Mouse (Mus musculus): ENCODE results near the gene Ptprn2. TPM values are rescaled to one million over a fixed set of nuclear protein-coding genes. Genes with fewer than 3 reads are reported as not detected.

Gene Ptprn2
- polyA plus RNA-seq, 1 experiment from 2014 or later = 24.7 TPM

- H3K4me3 ChIP-seq (ENCODE audit: low read depth, low read length) = no peak overlapping the region
- H3K9me3 ChIP-seq (ENCODE audit: control insufficient read depth, low read length) = no peaks in the 10 kb centered on the region
- 47% methylated on average over 2 of the region's 2 CpGs for WGBS
- H3K27ac ChIP-seq (ENCODE audit: low read depth, low read length) = no peak overlapping the region
- peaks cover 39% of the 10 kb centered on the region for H3K27me3 ChIP-seq (ENCODE audit: control insufficient read depth, insufficient read depth, low read length)
- ATAC-seq (ENCODE audit: low read depth) = no peak
- H3K9ac ChIP-seq (replicated peaks; ENCODE audit: low read depth, low read length) = no peak overlapping the region
- no peaks in the 10 kb centered on the region for H3K36me3 ChIP-seq (ENCODE audit: control insufficient read depth, insufficient read depth, low read length)
- H3K4me1 ChIP-seq (ENCODE audit: control insufficient read depth, insufficient read depth, low read length) = peaks cover 56% of the 10 kb centered on the region
- peak overlapping the region; percentile 29 for H3K4me2 ChIP-seq (ENCODE audit: low read depth, low read length)
Measured at GRCm38 (mm10) chr12:117157249-117157648, 671.7 kb downstream of the Ptprn2 start.

GRCm38 (mm10) chr12:117157660-117158386, 672.3 kb downstream of the Ptprn2 start:
- Histone ChIP-seq H3K9me3 (ENCODE audit: control insufficient read depth, low read length) (no peaks in the 10 kb centered on the region), H3K9ac (replicated peaks; ENCODE audit: low read depth, low read length) (no peak overlapping the region), H3K4me2 (ENCODE audit: low read depth, low read length) (peak overlapping the region; percentile 29; the same call in 1 of the 2 replicates), H3K4me3 (ENCODE audit: low read depth, low read length) (no peak overlapping the region), H3K27me3 (ENCODE audit: control insufficient read depth, insufficient read depth, low read length) (peaks cover 33% of the 10 kb centered on the region), H3K4me1 (ENCODE audit: control insufficient read depth, insufficient read depth, low read length) (peaks cover 56% of the 10 kb centered on the region), H3K36me3 (ENCODE audit: control insufficient read depth, insufficient read depth, low read length) (no peaks in the 10 kb centered on the region), H3K27ac (ENCODE audit: low read depth, low read length) (no peak overlapping the region)
- 25% methylated on average over 9 of the region's 9 CpGs for WGBS
- ATAC-seq (ENCODE audit: low read depth) = no peak

GRCm38 (mm10) chr12:117158950-117159668, 673.6 kb downstream of the Ptprn2 start:
- Histone ChIP-seq H3K27me3 (ENCODE audit: control insufficient read depth, insufficient read depth, low read length) (peaks cover 21% of the 10 kb centered on the region), H3K9ac (replicated peaks; ENCODE audit: low read depth, low read length) (no peak overlapping the region), H3K4me1 (ENCODE audit: control insufficient read depth, insufficient read depth, low read length) (peaks cover 51% of the 10 kb centered on the region), H3K9me3 (ENCODE audit: control insufficient read depth, low read length) (no peaks in the 10 kb centered on the region), H3K27ac (ENCODE audit: low read depth, low read length) (no peak overlapping the region), H3K4me3 (ENCODE audit: low read depth, low read length) (no peak overlapping the region), H3K36me3 (ENCODE audit: control insufficient read depth, insufficient read depth, low read length) (no peaks in the 10 kb centered on the region), H3K4me2 (ENCODE audit: low read depth, low read length) (peak overlapping the region; percentile 50; the same call in 1 of the 2 replicates)
- ATAC-seq (ENCODE audit: low read depth) = peak; percentile 16; the same call in 1 of the 2 replicates
- WGBS = 23% methylated on average over 17 of the region's 17 CpGs

- Histone ChIP-seq H3K4me1 (ENCODE audit: control insufficient read depth, insufficient read depth, low read length) (peaks cover 48% of the 10 kb centered on the region), H3K27me3 (ENCODE audit: control insufficient read depth, insufficient read depth, low read length) (peaks cover 15% of the 10 kb centered on the region; the same call in 1 of the 2 replicates)
Measured at GRCm38 (mm10) chr12:117159669-117160210, 674.2 kb downstream of the Ptprn2 start.

DNA sequence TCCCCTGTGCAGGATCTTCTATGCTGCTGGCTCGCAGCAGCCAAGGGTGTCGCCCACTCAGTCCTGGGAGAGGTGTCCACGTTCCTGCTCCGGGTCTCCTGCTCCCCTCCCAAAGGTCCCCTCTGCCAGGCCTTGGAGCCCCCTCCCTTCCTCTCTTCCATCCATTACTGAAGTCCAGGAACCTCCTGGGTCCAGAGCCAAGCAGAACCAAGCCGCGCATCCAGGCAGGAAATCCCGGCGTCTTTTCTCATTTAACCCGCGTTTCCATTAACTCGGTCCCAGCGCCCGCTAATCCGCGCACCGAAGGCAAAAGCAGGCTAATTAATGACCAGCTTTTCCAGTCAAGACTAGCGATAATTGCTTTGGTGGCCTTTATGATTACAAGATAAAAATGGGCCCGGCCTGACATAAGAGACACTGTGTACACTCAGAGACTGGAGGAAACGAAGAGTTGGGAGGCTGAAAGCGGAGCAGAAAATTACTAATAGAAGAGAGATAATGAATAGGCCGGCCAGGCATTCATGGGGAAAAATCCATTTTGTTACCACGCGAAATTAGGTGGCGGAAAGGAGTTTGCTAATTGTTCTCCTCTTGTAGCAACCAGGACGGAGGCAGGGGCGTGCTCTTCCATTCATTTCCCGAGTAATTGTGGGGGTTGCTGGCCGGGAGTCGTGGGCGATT, 674.8 kb downstream of the Ptprn2 start:
- no peaks in the 10 kb centered on the region for H3K9me3 ChIP-seq (ENCODE audit: control insufficient read depth, low read length)
- no peaks in the 10 kb centered on the region for H3K36me3 ChIP-seq (ENCODE audit: control insufficient read depth, insufficient read depth, low read length)
- peak overlapping the region; percentile 21; the same call in 1 of the 2 replicates for H3K9ac ChIP-seq (replicated peaks; ENCODE audit: low read depth, low read length)
- H3K27me3 ChIP-seq (ENCODE audit: control insufficient read depth, insufficient read depth, low read length) = peaks cover 9% of the 10 kb centered on the region; the same call in 1 of the 2 replicates
- ATAC-seq (ENCODE audit: low read depth) = peak; percentile 32; the same call in 1 of the 2 replicates
- H3K4me1 ChIP-seq (ENCODE audit: control insufficient read depth, insufficient read depth, low read length) = peaks cover 42% of the 10 kb centered on the region
- WGBS = 3% methylated on average over 28 of the region's 30 CpGs
- peak overlapping the region; percentile 50 for H3K4me2 ChIP-seq (ENCODE audit: low read depth, low read length)
- H3K4me3 ChIP-seq (ENCODE audit: low read depth, low read length) = peak overlapping the region; percentile 24
- peak overlapping the region; percentile 57 for H3K27ac ChIP-seq (ENCODE audit: low read depth, low read length)

More at GRCm38 (mm10) chr12:117159669-117160210, 674.2 kb downstream of the Ptprn2 start:
- Histone ChIP-seq H3K9ac (replicated peaks; ENCODE audit: low read depth, low read length) (0 out of 2 replicates have a peak overlapping the region, but pooled peaks have one; percentile 21), H3K4me3 (ENCODE audit: low read depth, low read length) (no peak overlapping the region), H3K36me3 (ENCODE audit: control insufficient read depth, insufficient read depth, low read length) (no peaks in the 10 kb centered on the region), H3K4me2 (ENCODE audit: low read depth, low read length) (peak overlapping the region; percentile 50), H3K27ac (ENCODE audit: low read depth, low read length) (peak overlapping the region; percentile 57), H3K9me3 (ENCODE audit: control insufficient read depth, low read length) (no peaks in the 10 kb centered on the region)
- WGBS = 12% methylated on average over 15 of the region's 15 CpGs
- peak; percentile 23 for ATAC-seq (ENCODE audit: low read depth)

GRCm38 (mm10) chr12:117162180-117162579, 676.7 kb downstream of the Ptprn2 start:
- ATAC-seq (ENCODE audit: low read depth) = no peak
- no peak overlapping the region for H3K27ac ChIP-seq (ENCODE audit: low read depth, low read length)
- H3K4me3 ChIP-seq (ENCODE audit: low read depth, low read length) = no peak overlapping the region

DNA sequence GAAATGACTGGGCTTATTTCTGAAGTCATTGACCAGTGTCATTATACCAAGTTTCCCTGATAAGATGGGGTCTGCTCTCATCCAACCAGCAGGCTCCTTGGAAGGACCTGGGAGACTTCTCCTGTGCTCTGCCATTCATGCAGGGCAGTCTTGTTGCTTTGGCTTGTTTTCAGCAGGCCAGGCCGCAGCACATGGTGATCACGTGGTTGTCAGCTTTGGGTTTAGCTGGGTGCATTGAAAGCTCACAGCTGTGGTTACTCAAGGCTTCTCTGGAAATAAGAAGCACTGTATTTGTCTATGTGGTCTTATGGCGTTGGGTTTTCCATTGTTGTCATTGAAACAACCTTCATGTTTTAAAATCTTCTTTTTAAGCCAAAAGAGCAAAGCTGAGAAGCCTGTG, 678.3 kb downstream of the Ptprn2 start:
- H3K27me3 ChIP-seq (ENCODE audit: control insufficient read depth, insufficient read depth, low read length) = no peaks in the 10 kb centered on the region; the same call in 1 of the 2 replicates
- H3K9me3 ChIP-seq (ENCODE audit: control insufficient read depth, low read length) = no peaks in the 10 kb centered on the region
- H3K9ac ChIP-seq (replicated peaks; ENCODE audit: low read depth, low read length) = no peak overlapping the region
- ATAC-seq (ENCODE audit: low read depth) = no peak
- H3K4me1 ChIP-seq (ENCODE audit: control insufficient read depth, insufficient read depth, low read length) = peaks cover 25% of the 10 kb centered on the region
- WGBS = 51% methylated on average over 3 of the region's 3 CpGs
- no peak overlapping the region for H3K4me2 ChIP-seq (ENCODE audit: low read depth, low read length)
- no peaks in the 10 kb centered on the region for H3K36me3 ChIP-seq (ENCODE audit: control insufficient read depth, insufficient read depth, low read length)
- no peak overlapping the region for H3K4me3 ChIP-seq (ENCODE audit: low read depth, low read length)
- no peak overlapping the region for H3K27ac ChIP-seq (ENCODE audit: low read depth, low read length)

More at GRCm38 (mm10) chr12:117162180-117162579, 676.7 kb downstream of the Ptprn2 start:
- no peaks in the 10 kb centered on the region for H3K9me3 ChIP-seq (ENCODE audit: control insufficient read depth, low read length)
- H3K4me1 ChIP-seq (ENCODE audit: control insufficient read depth, insufficient read depth, low read length) = peaks cover 32% of the 10 kb centered on the region
- H3K27me3 ChIP-seq (ENCODE audit: control insufficient read depth, insufficient read depth, low read length) = no peaks in the 10 kb centered on the region; the same call in 1 of the 2 replicates
- H3K4me2 ChIP-seq (ENCODE audit: low read depth, low read length) = no peak overlapping the region
- H3K36me3 ChIP-seq (ENCODE audit: control insufficient read depth, insufficient read depth, low read length) = no peaks in the 10 kb centered on the region
- H3K9ac ChIP-seq (replicated peaks; ENCODE audit: low read depth, low read length) = no peak overlapping the region
- 62% methylated on average over 3 of the region's 3 CpGs for WGBS

- Histone ChIP-seq H3K9ac (replicated peaks; ENCODE audit: low read depth, low read length) (no peak overlapping the region), H3K4me2 (ENCODE audit: low read depth, low read length) (no peak overlapping the region), H3K36me3 (ENCODE audit: control insufficient read depth, insufficient read depth, low read length) (no peaks in the 10 kb centered on the region), H3K9me3 (ENCODE audit: control insufficient read depth, low read length) (no peaks in the 10 kb centered on the region), H3K4me3 (ENCODE audit: low read depth, low read length) (no peak overlapping the region), H3K4me1 (ENCODE audit: control insufficient read depth, insufficient read depth, low read length) (peaks cover 3% of the 10 kb centered on the region; the same call in 1 of the 2 replicates), H3K27me3 (ENCODE audit: control insufficient read depth, insufficient read depth, low read length) (no peaks in the 10 kb centered on the region), H3K27ac (ENCODE audit: low read depth, low read length) (no peak overlapping the region)
- 65% methylated on average over 5 of the region's 5 CpGs for WGBS
- ATAC-seq (ENCODE audit: low read depth) = no peak
Measured at GRCm38 (mm10) chr12:117166266-117166665, 680.7 kb downstream of the Ptprn2 start.

Measured in neural tube, embryonic 14.5 days (tissue).